Mouse (Mus musculus): ENCODE data around the gene Tectb. TPM values are rescaled to one million over a fixed set of nuclear protein-coding genes. Genes with fewer than 3 reads are reported as not detected.

The Tectb gene
- polyA plus RNA-seq, 2 experiments = not detected

DNA sequence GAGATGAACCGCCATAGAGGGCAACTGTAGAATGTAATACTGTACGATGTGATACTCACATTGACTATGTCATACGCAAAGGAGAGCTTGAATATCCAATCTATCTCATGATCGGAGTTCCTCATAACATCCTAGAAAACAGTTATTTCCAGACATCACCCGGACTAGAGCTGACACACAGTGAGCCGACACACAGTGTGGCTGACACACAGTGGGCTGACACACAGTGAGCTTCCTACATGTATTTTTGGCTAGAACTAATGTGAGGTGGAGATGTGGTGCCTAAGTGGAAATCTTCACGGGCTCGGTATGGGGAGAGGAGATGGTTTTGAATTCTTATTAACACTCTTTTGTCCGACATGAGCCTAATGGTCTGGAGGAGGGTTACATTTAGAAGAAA, 41.7 kb downstream of the Tectb start:
- ATAC-seq (ENCODE audit: low FRiP score, low read depth) (no peak), DNase-seq (ENCODE audit: low spot score) (no peak)
- Histone ChIP-seq H3K9ac (ENCODE audit: low read depth, low read length, severe bottlenecking) (no peak overlapping the region), H3K27ac (replicated peaks; ENCODE audit: low read depth, low read length) (no peak overlapping the region), H3K4me3 (replicated peaks; ENCODE audit: low read length) (no peak overlapping the region), H3K4me2 (replicated peaks; ENCODE audit: low read depth, low read length, severe bottlenecking) (no peak overlapping the region), H3K9me3 (ENCODE audit: control insufficient read depth, low read length) (no peaks in the 10 kb centered on the region), H3K27me3 (ENCODE audit: control insufficient read depth, insufficient read depth, low read length) (no peaks in the 10 kb centered on the region), H3K36me3 (ENCODE audit: control insufficient read depth, insufficient read depth, low read length) (no peaks in the 10 kb centered on the region), H3K4me1 (ENCODE audit: control insufficient read depth, insufficient read depth, low read length) (peaks cover 2% of the 10 kb centered on the region; the same call in 1 of the 2 replicates)
- TF ChIP-seq POLR2A (IDR thresholded peaks at IDR 0.05; ENCODE audit: borderline replicate concordance, extremely low read depth, insufficient read depth, insufficient read length) = no peak
- WGBS = 88% methylated on average over 9 of the region's 9 CpGs

DNA sequence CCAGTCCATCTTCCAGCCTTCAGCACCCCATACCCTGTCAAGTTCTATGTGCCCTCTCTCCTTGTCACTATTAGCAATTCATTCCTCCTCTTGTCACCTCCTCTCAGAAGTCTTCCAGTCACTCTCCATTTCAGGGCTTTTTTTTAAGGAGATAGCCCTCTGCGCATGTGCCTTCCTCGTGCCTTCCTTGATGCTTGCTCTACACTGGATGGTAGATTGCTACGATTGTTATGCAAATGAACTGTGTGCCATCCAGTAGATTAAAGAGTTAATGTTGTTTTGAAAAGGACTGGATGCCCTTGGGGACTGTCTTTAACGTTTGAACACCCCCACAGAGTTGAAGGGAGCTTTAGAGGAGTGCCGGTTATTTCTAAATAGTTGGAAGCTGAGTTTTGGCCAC, 46.1 kb downstream of the Tectb start:
- no peak for DNase-seq (ENCODE audit: low spot score)
- Histone ChIP-seq H3K9me3 (ENCODE audit: control insufficient read depth, low read length) (no peaks in the 10 kb centered on the region), H3K4me3 (replicated peaks; ENCODE audit: low read length) (no peak overlapping the region), H3K4me1 (ENCODE audit: control insufficient read depth, insufficient read depth, low read length) (no peaks in the 10 kb centered on the region), H3K27me3 (ENCODE audit: control insufficient read depth, insufficient read depth, low read length) (no peaks in the 10 kb centered on the region), H3K36me3 (ENCODE audit: control insufficient read depth, insufficient read depth, low read length) (no peaks in the 10 kb centered on the region), H3K27ac (replicated peaks; ENCODE audit: low read depth, low read length) (no peak overlapping the region), H3K9ac (ENCODE audit: low read depth, low read length, severe bottlenecking) (no peak overlapping the region), H3K4me2 (replicated peaks; ENCODE audit: low read depth, low read length, severe bottlenecking) (no peak overlapping the region)
- 71% methylated on average over 5 of the region's 5 CpGs for WGBS
- no peak for TF ChIP-seq POLR2A (IDR thresholded peaks at IDR 0.05; ENCODE audit: borderline replicate concordance, extremely low read depth, insufficient read depth, insufficient read length)
- no peak for ATAC-seq (ENCODE audit: low FRiP score, low read depth)

DNA sequence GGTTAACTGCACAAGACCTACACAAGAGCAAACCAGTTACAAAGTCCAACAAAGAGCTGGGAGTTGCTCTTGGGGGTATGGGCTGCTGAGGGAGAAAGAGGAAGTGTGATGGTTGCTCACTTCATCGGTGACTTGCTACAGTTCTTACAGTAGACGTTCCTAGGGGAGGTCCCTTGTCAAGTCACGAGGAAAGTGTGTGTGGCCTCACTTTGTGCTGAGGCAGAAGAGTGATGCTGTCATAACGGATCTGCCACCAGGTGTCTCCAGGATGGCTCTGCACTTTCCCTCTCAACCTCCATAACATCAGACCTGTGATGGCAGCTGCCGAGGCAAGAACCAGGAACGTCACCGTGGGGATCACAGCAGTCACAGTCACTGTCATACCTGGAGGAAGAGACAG, 46.6 kb downstream of the Tectb start:
- no peaks in the 10 kb centered on the region for H3K36me3 ChIP-seq (ENCODE audit: control insufficient read depth, insufficient read depth, low read length)
- H3K4me3 ChIP-seq (replicated peaks; ENCODE audit: low read length) = no peak overlapping the region
- no peak for ATAC-seq (ENCODE audit: low FRiP score, low read depth)
- no peak for DNase-seq (ENCODE audit: low spot score)
- H3K27me3 ChIP-seq (ENCODE audit: control insufficient read depth, insufficient read depth, low read length) = no peaks in the 10 kb centered on the region
- WGBS = 78% methylated on average over 7 of the region's 7 CpGs
- no peaks in the 10 kb centered on the region for H3K4me1 ChIP-seq (ENCODE audit: control insufficient read depth, insufficient read depth, low read length)
- no peak for TF ChIP-seq POLR2A (IDR thresholded peaks at IDR 0.05; ENCODE audit: borderline replicate concordance, extremely low read depth, insufficient read depth, insufficient read length)
- H3K4me2 ChIP-seq (replicated peaks; ENCODE audit: low read depth, low read length, severe bottlenecking) = no peak overlapping the region
- H3K27ac ChIP-seq (replicated peaks; ENCODE audit: low read depth, low read length) = no peak overlapping the region
- H3K9me3 ChIP-seq (ENCODE audit: control insufficient read depth, low read length) = no peaks in the 10 kb centered on the region
- H3K9ac ChIP-seq (ENCODE audit: low read depth, low read length, severe bottlenecking) = no peak overlapping the region

DNA sequence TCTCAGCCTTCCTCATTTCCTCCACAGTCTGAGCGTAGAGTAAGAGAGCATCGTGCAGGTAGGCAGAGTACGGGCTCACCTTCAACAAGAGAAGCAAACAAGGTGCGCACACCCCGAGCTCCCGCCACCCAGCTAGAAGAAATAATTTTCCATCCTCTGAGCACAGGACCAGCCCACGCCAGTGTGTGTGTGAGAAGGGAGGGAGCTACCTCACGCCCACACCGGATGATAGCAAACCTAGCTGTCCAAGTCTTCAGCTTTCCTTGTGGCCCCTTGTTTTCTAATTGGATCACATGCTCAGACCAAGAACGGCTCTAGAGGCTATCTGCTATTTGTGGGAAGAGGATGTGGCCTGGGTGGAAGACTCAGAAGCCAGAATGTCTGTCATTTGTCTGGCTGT, 50.5 kb downstream of the Tectb start:
- Histone ChIP-seq H3K4me2 (replicated peaks; ENCODE audit: low read depth, low read length, severe bottlenecking) (no peak overlapping the region), H3K4me1 (ENCODE audit: control insufficient read depth, insufficient read depth, low read length) (no peaks in the 10 kb centered on the region), H3K27me3 (ENCODE audit: control insufficient read depth, insufficient read depth, low read length) (no peaks in the 10 kb centered on the region), H3K27ac (replicated peaks; ENCODE audit: low read depth, low read length) (no peak overlapping the region), H3K36me3 (ENCODE audit: control insufficient read depth, insufficient read depth, low read length) (no peaks in the 10 kb centered on the region), H3K9me3 (ENCODE audit: control insufficient read depth, low read length) (no peaks in the 10 kb centered on the region), H3K4me3 (replicated peaks; ENCODE audit: low read length) (no peak overlapping the region), H3K9ac (ENCODE audit: low read depth, low read length, severe bottlenecking) (no peak overlapping the region)
- ATAC-seq (ENCODE audit: low FRiP score, low read depth) (no peak), DNase-seq (ENCODE audit: low spot score) (no peak)
- 81% methylated on average over 10 of the region's 10 CpGs for WGBS
- no peak for TF ChIP-seq POLR2A (IDR thresholded peaks at IDR 0.05; ENCODE audit: borderline replicate concordance, extremely low read depth, insufficient read depth, insufficient read length)

DNA sequence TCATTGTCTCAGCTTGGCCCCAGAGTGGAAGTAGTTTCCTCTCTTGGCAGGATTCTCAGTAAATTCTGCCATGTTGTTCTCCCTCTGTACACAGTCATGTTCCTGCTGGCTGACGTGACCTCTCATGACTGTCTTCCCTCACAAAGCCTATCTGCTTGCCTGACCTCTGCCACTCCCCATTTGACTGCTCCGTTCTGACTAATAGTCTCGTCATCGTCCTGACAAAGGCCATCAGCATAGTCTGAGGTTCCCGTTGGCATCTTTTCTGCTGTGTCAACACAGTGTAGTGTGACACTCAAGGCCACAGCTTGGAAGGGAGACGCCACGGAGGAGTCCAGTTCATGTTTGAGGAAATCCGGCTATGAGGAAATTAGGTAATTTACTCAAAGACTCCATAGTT, 51.6 kb downstream of the Tectb start:
- Histone ChIP-seq H3K27me3 (ENCODE audit: control insufficient read depth, insufficient read depth, low read length) (no peaks in the 10 kb centered on the region), H3K4me2 (replicated peaks; ENCODE audit: low read depth, low read length, severe bottlenecking) (no peak overlapping the region), H3K9ac (ENCODE audit: low read depth, low read length, severe bottlenecking) (no peak overlapping the region), H3K36me3 (ENCODE audit: control insufficient read depth, insufficient read depth, low read length) (no peaks in the 10 kb centered on the region), H3K4me1 (ENCODE audit: control insufficient read depth, insufficient read depth, low read length) (no peaks in the 10 kb centered on the region), H3K27ac (replicated peaks; ENCODE audit: low read depth, low read length) (no peak overlapping the region), H3K4me3 (replicated peaks; ENCODE audit: low read length) (no peak overlapping the region), H3K9me3 (ENCODE audit: control insufficient read depth, low read length) (no peaks in the 10 kb centered on the region)
- DNase-seq (ENCODE audit: low spot score) (no peak), ATAC-seq (ENCODE audit: low FRiP score, low read depth) (no peak)
- no peak for TF ChIP-seq POLR2A (IDR thresholded peaks at IDR 0.05; ENCODE audit: borderline replicate concordance, extremely low read depth, insufficient read depth, insufficient read length)
- WGBS = 76% methylated on average over 8 of the region's 8 CpGs

DNA sequence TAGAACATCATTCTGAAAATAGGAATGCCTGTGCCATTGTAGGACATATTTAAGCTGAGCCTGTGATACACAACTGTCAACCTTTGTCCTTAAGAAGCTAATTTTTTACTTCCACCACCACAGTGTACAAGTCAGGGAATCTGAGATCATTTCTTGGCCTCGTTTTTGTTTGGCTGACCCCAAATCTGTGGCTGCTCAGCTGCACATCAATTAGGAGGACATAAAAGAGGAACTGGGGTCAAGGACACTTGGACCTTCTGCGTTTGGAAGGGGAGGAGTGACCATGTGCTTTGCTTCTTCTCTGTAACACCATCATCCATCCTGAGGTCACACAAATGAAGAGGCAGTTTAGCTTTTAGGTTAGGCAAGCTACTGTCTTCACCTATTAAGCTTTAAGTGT, 55.5 kb downstream of the Tectb start:
- WGBS = 41% methylated on average over 2 of the region's 2 CpGs

More for the DNA sequence above, 55.5 kb downstream of the Tectb start:
- Histone ChIP-seq H3K27ac (replicated peaks; ENCODE audit: low read depth, low read length) (no peak overlapping the region), H3K4me2 (replicated peaks; ENCODE audit: low read depth, low read length, severe bottlenecking) (no peak overlapping the region), H3K9me3 (ENCODE audit: control insufficient read depth, low read length) (no peaks in the 10 kb centered on the region), H3K36me3 (ENCODE audit: control insufficient read depth, insufficient read depth, low read length) (no peaks in the 10 kb centered on the region), H3K9ac (ENCODE audit: low read depth, low read length, severe bottlenecking) (no peak overlapping the region), H3K27me3 (ENCODE audit: control insufficient read depth, insufficient read depth, low read length) (no peaks in the 10 kb centered on the region), H3K4me3 (replicated peaks; ENCODE audit: low read length) (no peak overlapping the region), H3K4me1 (ENCODE audit: control insufficient read depth, insufficient read depth, low read length) (no peaks in the 10 kb centered on the region)
- DNase-seq (ENCODE audit: low spot score) (no peak), ATAC-seq (ENCODE audit: low FRiP score, low read depth) (no peak)
- no peak for TF ChIP-seq POLR2A (IDR thresholded peaks at IDR 0.05; ENCODE audit: borderline replicate concordance, extremely low read depth, insufficient read depth, insufficient read length)
